Mouse (Mus musculus) embryonic fibroblast, embryonic 13.5 days (primary cell): ENCODE data around the gene Adh5.

Source experiments
- CTCF ChIP-seq: IDR thresholded peaks from 2 replicates; pipeline ENCODE4 v1.5.1; 2011; ENCODE audit warnings: mild to moderate bottlenecking, control low read depth, low read length, moderate library complexity, borderline replicate concordance; ENCODE audit not compliant: insufficient read depth
- POLR2A ChIP-seq: IDR thresholded peaks from 2 replicates; pipeline ENCODE4 v1.6.1; 2011; ENCODE audit warnings: low read depth, mild to moderate bottlenecking, control low read depth, low read length, moderate library complexity

DNA sequence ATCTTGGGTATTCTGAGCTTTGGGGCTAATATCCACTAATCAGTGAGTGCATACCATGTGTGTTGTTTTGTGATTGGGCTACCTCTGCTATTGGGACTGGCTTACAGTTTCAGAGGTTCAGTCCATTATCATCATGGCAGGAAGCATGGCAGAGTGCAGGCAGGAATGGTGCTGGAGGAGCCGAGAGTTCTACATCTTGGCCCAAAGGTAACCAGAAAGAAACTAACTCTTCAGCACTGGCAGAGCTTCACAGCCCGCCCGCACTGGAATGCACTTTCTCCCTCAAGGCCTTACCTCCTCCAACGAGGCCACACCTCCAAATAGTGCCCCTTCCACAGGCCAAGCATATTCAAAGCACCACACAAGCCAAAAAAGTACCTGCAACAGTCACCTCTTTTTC is 55.8 kb downstream of the Adh5 start:
- TF ChIP-seq POLR2A = no peak
- no peak for TF ChIP-seq CTCF
